Mouse (Mus musculus) right cerebral cortex, postnatal 14 days (tissue): ENCODE data around the gene Ankrd24.
A peak's percentile ranks its signal among the peaks of the same experiment; 100 is the strongest.

ENCODE experiments used
- DNase-seq: peaks from one replicate; pipeline ENCODE4 v3.0.0; 2022

Gene Ankrd24

DNA sequence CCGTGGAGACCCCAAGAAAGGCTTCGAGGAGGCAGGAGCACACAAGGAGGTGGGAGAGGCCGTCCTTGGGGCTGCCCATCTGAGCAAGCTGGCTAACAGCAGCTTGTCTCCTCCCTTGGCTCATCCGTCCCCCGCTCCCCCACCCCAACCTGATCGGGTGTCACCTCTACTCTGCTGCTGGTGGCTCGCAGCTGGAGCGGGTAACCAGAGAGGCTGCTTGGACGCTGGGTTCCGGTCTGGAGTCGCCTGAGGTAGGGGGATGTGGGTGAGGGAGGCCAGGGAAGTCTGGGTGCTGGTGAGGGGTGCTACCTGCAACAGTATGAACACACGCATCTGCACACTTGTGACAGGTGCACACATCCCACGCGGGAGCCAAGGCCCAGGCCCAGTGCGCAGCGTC, at the start of gene Ankrd24:
TSS of gene Ankrd24 (plus strand) at position 151 of the 400 bp plus-strand sequence.
- no peak for DNase-seq

DNA sequence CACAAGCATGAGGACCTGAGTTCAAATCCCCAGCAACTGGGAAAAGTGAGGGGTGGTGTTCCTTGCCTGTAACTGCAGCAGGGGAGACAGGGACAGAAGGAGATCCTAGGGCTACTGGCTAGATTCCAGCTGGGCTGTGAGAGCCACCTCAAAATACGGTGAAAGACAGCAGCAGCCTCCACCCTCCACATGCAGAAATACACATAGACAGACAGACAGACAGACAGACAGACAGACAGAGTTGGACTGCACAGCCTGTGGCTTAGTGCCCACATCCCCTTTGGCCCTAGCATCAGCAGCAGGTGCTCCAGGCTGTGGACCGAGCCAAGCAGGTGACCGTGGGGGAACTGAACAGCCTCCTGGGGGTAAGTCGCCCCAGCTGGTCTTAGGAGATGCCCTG, 48.4 kb upstream of the Ankrd24 start:
- no peak for DNase-seq

DNA sequence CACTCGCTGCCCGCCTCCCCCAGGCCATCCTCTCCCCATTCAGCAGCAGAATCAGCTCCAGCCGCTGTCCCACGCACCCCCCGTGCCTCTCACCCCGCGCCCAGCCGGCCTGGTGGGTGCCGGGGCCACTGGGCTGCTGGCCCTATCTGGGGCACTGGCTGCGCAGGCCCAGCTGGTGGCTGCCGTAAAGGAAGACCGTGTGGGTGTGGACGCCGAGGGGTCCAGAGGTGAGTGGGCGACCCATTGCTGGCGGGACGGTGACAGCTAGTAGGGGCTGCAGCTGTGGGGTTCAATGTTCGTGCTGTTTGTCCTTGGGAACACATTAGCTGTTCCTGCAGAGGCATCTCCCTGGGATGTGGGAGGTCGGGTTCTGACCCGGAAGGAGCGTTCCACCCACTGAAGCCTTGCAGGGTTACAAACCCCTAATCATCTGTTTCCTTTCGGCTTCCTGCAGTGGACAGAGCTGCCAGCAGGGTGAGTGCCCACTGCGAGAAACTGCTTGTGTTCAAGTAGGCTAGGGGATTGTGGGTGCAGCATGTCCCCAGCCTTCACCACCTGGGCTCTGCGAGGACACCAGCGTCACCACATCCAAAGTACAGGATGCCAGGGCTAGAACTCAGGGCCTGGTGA, 47.8 kb upstream of the Ankrd24 start:
- DNase-seq = no peak

DNA sequence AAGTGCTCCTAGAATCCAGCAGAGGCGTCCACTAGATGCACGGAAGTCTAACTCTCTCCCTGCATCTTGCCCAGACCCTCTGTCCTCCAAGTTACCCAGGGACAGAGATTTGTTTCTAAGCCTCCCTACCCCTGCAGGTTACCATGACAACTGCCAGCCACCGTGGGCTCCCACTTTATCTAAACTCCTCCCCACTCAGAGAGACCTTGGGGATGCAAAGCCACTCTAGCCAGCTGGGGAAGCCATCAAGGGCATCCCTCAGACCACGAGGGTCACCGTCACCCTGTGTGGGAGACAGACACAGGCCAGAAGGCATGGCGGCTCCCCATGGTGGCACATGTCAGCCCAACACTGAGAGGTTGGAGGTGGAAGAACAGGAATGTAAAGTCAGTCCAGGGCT, 45.0 kb upstream of the Ankrd24 start:
- no peak for DNase-seq

DNA sequence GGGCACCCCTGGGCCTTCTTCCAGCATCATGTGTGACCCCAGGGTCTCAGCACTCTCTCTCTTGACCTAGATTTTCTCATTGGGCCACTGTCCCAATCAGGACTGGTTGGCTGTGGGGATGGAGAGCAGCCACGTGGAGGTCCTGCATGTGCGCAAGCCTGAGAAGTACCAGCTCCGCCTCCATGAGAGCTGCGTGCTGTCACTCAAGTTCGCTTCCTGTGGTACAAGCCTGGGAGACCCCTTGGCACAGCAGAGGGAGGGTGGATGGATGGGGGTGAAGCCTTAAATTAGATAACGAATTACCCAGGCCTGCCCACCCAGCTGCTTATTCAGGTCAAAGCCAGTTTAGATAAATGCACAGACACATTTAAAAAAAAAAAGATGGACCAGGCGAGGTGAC, 39.6 kb upstream of the Ankrd24 start:
- DNase-seq = no peak

DNA sequence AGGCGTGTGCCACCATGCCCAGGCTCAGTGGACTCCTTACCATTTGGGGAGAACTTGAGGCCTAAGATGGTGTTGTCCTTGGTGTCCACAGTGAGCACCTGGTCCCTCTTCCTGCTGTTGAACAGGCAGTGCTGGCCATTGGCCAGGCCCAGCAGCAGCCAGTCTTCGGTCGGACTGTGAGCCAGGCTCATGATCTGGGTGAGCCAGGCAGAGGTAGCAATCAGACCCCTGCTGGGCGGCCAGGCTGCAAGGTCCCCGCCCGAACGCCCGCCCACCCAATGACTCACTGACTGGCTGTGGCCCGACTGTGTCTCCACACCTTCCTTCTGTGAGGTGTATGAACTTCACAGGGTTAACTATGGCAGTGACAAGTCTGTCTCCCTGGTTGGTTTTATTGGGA, 36.5 kb upstream of the Ankrd24 start:
- DNase-seq = no peak

DNA sequence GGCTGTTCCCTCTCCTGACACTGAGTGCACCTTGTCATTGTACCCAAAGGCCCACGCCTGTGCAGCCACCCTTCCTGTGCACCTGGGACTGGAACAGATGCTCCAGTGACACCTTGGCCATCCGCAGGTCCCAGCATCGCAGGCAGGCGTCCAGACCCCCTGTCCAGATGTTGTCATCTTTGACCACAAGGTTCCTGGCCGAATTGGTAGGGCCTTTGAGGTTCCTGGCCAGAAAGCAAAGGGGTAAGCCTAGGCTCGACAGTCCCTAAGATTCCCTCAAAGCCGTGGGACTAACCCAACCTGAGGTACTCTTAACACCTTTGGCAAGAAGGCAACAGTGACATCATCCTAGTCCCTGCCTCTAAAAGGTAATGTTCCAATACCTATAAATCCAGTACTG, 35.7 kb upstream of the Ankrd24 start:
- no peak for DNase-seq

DNA sequence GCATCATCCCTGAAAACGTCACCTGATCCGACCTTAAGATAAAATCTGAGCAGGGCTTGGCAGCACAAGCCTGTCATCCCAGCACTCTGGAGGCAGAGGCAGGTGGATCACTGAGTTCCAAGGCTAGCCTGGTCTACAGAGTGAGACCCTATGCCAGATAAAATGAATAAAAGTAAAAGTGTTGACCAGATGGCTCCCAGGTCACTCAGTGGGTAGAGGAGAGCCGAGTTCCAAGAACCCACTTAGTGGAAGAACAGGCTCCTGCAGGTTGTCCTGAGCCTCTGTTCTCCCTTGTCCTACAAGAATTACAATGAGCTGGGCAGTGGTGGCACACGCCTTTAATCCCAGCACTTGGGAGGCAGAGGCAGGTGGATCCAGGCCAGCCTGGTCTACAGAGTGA, 35.1 kb upstream of the Ankrd24 start:
- no peak for DNase-seq

DNA sequence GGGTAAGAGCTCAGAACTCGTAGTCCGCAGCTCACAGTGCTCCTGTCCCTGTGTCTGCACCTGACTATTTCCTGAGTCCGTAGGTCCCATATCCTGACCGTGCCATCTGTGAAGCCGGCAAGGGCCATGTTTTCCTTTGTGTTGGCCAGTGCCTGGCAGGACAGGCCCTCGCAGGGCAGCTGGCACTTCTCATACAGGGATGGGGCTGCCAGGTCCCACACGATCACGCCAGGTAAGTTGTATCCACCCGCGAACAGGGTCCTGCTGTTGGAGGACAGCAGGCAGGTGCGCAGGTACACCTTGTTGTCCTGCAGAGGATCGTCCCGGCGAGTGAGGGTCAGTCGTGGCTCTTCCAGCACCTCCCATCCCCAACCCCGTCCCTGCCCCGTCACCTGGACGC, 34.4 kb upstream of the Ankrd24 start:
- no peak for DNase-seq

DNA sequence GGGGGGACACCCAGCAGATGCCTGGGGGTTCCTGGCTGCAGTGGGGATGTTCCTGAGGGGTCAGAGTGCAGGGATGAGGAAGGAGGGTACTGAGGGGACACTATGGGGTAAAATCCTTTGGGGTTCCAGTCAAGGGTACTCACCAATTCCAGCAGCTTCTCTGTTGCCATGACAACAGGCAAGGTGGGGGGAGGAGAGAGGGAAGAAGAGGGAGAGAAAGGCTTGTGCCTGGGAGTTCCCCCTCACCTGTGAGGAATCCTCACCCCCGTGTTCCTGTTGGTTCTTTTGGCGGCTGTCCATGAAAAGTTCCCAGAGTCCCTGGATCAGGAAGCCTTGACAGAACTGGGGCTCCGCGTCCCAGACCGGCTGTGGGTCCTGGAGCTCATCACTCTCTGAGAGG, 32.7 kb upstream of the Ankrd24 start:
- no peak for DNase-seq

DNA sequence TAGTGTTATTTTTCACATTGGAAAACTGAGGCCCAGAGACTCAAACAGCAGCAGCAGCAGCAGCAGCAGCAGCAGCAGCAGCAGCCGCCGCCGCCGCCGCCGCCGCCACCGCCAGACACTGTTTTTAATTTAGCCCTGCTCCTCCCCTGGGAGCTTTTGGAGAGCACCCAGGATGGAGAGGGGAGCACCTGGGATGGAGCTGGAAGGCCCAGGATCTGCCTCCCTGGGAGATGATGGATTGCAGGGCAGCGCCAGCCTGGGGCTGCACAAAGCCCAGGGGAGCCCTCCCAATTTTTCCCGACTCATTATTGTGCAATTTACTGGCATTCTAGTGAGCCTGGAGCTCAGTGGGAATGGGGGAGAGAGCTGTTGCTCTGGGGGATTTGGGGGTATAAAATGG, 31.7 kb upstream of the Ankrd24 start:
- no peak for DNase-seq

DNA sequence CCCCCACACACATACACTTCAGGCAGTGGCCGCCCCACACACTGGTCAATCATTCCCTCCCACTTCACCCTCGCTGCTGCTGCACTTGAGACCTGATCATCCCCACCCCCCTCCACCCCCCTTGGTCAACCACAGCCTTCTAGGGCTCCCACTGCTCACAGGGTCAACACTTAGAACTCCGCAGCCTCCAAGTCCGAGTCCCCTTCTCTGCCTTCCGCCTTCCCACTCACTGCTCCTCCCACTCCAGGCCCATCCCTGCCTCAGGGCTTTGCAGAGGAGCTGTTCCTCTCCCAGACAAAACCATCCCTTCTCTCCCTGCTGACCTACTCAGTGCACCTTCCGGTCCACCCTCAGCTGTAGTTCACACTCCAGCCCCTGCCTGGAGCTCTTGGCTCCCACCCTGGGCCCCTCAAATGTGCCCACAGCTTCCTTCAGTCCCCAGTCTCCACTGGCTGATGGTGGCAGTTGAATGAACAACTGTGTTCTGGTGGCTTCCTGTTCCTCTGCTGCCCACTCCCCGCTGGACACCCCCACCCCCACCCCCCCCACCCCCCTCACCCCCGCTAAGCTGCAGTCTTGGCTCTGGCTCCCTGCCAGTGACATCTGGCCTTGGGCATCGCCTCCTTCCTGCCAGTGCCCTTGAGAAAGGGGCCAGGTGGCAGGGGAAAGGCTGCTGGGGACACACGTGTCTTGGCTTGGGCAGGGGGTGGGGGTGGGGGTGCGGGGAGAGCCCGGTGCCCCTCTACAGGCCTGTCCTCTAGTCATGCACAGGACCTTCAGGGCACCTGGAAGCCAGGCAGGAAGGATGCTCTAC, 31.0 kb upstream of the Ankrd24 start:
- no peak for DNase-seq

DNA sequence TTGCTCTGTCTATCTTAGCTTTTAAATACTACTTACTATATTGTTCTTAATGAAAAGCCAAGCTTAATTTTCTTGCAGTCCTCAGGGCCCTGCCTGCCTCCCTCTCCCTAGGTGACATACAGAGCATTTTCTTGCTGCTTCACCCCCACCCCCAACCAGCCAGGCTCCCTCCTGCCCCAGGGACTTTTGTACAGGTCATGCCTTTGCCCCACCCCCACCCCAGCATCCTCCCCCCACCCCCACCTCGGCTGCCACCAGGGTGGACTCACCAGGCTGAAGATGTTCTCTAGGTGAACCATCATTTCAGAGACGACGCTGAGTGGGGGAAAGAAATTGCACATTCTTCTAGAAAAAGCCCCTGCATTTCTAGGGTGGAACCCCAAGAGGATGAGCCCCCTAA, 30.0 kb upstream of the Ankrd24 start:
- DNase-seq = no peak

DNA sequence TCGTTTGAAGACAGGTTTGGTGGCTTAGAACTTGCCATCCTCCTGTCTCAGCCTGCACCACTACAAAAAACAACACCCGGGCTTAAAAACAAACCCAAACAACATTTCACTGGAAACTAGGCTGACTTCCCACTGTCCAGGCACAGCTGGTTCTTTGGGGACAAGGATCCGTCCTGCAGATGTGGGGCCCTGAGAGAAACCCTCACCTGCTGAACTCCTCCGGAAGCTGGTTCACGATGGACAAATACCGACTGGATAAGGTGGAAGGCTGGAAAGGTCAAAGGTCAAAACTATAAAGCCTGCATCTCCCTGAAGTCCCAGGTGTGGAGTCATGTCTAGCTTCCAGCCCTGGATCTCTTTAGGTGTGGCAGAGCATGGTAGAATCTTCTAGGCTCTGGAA, 29.5 kb upstream of the Ankrd24 start:
- DNase-seq = no peak

DNA sequence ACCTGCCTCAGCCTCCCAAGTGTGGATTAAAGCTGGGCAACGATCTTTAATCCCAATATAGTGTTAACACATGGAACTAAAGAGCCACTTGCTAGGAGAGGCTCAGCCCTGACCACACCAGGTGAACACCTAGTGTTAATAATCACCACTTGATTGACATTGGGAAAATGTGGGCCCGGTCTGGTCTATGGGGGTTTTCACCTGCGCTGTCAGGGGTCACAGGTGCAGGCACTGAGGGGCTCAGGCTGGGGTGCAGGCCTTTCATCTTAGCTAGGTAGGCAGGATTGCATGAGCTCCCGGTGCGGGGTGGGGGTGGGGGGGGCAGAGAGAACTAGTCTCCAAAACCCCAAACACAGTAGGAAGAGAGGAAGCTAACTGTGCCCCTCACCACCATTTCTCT, 28.7 kb upstream of the Ankrd24 start:
- no peak for DNase-seq

DNA sequence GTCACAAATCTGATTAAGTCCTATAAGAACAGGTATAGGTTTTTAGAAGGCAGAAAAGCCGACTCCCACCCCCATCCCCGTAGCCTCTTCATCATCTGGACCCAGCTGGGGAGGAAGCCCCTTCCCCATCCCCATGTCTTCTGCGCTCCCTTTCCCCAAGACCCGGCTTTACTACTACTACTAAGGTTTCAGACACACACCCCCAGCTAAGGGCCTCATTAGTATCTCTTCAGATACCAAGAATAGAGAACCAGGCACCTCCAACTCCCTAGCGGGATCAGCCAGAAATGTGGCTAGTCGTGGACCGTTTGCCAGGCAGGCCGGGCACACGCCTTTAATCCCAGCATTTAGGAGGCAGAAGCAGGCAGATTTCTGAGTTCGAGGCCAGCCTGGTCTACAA, 28.2 kb upstream of the Ankrd24 start:
- DNase-seq = no peak

DNA sequence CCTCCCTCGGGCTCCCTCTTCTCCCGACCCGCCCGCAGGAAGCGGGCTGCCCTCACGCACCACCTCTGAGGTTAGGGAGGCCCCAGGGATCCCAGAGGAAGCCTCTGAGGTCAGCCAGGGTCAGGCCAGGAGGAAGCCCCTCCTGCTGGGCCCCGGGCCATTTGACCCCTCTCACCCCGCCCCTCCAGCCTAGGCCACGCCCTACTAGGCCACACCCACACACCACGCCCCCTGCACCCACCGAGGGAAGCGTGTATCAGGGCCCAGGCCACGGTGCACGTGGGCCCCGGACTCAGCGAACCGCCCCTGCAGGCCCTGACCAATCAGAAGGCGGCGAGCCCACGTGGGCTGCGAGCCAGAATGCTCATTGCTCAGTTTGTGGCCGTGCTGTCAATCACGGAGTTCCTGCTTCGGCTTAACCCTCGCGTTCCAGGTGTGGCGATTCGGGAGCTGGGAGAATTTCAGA, 27.6 kb upstream of the Ankrd24 start, which contains the start of gene Tle6:
TSS of gene Tle6 (minus strand) at position 336 of the 466 bp plus-strand sequence.
- DNase-seq = peak; percentile 96

DNA sequence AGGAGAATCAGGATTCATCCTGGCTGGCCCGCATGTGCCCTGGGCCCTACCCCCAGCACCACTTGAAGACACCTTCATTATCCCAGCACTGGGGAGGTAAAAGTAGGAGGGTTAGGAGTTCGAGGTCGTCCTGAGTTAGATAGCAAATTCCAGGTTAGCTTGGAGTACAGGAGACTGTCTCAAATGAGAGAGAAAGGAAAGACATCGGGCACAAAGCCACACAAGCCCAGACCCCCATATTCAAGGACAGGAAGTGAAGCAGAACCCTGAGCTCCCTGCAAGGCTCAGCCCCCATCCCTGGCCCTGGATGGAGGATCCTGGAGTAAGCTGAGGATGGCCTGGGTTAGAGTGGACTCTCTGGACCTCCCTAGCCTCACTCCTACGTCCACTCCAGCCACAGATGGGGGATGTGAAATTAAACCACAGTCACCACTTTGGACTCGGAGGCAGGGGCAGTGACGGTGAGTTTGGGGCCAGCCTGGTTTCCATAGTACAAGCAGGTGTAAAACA, 26.9 kb upstream of the Ankrd24 start:
- no peak for DNase-seq

DNA sequence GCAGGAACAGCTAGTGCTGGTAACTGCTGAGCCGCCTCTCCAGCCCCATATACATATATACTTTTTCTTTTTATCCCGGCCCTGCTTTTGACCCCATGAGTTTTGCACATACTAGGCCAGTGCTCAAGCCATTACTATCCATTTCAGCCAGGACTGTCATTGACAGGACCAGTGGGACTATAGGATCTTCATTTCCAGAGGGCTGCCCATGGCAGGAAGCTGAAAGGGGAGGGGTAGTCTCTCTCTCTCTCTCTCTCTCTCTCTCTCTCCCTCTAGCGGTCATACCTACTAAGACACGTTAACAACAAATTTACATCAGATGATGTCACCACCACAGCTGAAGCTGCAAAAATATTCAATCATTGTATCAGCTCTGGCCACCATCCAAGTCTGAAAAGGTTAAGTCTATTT, 25.6 kb upstream of the Ankrd24 start:
- DNase-seq = no peak

DNA sequence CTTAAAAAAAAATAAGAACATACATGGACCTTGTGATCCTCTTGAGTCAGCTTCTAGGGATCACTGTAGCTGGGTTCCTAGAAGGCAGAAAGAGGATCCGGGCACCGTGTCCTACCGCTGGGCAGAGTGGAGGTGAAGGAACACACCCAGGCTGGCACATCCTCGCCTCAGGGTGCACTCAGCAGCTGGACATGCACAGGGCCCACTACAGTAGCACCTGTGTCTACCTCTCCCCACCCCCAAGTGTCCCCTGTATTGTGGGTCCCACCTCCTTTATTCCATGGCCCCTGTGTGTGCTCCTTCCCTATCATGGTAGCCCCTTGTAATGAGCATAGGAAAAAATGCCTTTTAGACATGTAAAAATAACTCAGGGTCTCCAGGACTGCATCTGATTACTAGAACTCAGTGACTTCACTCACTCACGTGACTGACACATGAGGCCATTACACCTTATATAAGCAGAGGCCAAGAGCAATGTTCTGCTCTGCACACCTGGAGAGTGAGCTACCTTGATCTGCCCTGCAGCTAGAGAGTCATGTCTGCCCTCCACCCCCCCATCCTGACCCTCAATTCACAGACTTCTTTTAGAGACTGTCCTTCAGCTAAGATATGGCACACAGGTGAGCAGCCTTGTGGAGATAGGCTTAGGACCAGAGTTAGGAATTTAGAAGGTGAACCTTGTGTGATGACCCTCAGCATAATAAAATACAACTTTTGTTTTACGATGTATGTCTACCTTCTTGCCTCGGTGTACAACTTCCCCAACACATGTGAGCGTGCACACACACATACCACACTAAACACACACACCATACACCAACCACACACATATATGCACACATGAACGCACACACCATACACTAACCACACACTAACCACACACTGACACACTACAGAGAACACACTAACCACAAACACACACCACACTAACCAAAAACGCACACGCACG, 24.0 kb upstream of the Ankrd24 start:
- no peak for DNase-seq

DNA sequence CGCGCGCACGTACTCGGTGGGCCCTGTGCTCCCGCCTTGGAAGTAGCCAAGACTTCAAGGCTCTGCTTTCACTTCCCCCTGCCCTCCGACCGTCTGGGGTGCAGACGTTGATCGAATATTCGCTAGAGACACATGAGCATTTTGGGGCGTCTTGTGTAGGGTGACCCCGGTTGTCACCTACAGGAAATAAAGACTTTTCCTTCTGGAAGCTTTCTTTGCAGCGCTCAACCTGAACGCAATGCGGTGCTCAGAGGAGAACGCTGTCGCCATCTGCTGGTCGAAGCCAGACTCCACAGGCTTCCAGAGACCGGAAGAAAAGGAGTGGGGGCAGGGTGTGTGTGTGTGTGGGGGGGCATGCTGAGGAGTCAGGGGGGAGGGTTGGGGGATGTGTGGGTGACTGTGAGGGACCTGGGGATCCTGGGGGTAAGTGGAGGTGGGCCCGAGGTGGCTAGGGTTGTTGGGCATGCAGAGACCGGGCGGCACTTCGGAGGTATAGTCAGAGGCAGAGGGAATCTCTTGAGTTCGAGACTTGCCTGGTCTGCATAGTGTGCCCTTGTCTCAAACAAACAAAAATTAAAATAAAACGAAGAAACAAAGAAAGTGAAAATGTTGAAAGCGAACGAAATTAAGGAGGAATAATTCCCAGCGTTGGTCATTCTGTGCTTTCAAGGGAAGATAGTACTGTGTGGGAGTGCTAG, 23.2 kb upstream of the Ankrd24 start:
- peak; percentile 90 for DNase-seq

DNA sequence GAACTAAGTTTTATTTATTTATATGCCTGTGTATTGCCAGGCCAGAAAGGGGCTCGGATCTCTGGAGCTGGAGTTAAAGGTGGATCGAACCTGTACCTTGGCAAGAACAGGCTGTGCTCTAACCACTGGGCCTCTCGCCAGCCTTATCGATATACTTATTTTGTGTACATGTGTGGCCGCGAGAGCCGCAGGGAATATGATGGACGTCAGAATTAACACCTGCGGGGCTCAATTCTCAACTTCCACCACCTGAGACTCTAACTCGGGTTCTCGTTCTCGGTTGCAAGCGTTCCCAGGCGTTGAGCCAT, 22.7 kb upstream of the Ankrd24 start:
- peak; percentile 49 for DNase-seq
